Mouse (Mus musculus) brain, embryonic 18.5 days (tissue): ENCODE results near the gene Vmn1r176.
"Not testable (repeated sequence)": the region's sequence is repeated elsewhere in the genome, so short reads cannot be mapped to it uniquely, and the experiment has no call there.

ENCODE experiments used
- DNase-seq: peaks from one replicate; pipeline ENCODE4 v3.0.0-alpha.2; 2012; ENCODE audit warnings: low read depth, low spot score

Vmn1r176 gene

GRCm38 (mm10) chr7:23837272-23837671 is at the start of gene Vmn1r176:
Gene Vmn1r176, minus strand, starts transcription at chr7:23837372.
- DNase-seq, result not testable (repeated sequence)

GRCm38 (mm10) chr7:23876918-23877317 is 39.7 kb upstream of the Vmn1r176 start:
- not testable (repeated sequence) for DNase-seq

GRCm38 (mm10) chr7:23866349-23866748 is 29.2 kb upstream of the Vmn1r176 start, which contains the start of gene Vmn1r177:
Gene Vmn1r177, minus strand, starts transcription at chr7:23866449.
- DNase-seq, result not testable (repeated sequence)

DNA sequence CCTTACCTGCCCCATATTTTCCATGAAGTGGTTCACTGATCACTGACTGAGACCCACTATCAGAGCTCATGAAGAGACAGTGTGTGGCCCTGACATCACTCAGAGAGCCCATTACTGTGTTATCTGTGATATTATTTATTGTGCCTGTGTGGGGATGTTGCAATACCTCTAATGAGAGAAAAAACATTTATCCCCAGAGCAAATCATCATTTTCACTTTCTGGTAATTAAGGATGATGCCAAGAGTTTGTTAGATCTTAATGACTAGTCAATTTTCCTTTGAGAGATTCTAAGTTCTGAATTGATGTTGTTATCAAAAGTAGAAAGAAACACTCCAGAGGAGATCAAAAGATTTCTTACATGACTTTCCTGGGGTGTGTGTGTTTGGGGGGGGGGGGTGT is 26.6 kb downstream of the Vmn1r176 start, which contains the start of gene Vmn1r175:
TSS of gene Vmn1r175 (minus strand) at position 101 of the 400 bp plus-strand sequence.
- not testable (repeated sequence) for DNase-seq

- no peak for DNase-seq
Measured at GRCm38 (mm10) chr7:23784526-23784925, 52.6 kb downstream of the Vmn1r176 start.
